In genomic region chr1:181511307-181511706, GRCm38 (mm10) we compare ENCODE assay signal across 13 mouse cellular contexts. TPM values are rescaled to one million over a fixed set of nuclear protein-coding genes. Genes with fewer than 3 reads are reported as not detected.
DNase-seq lines count a peak whose midpoint lies in the region; ATAC-seq and TF ChIP-seq lines count a peak whose summit lies in the region.
"Had no signal": no experiment of that assay in that cellular context is flagged by ENCODE, and none has a peak within 500 bp of the region (broad histone marks: within the 10 kb centered on the region; RNA-seq: fewer than 3 reads in every experiment).

Gene Ccdc121, minus strand, starts transcription at chr1:181511451.

- peak; percentile 7; the same call in 1 of the 2 replicates for TF ChIP-seq CTCF in gastrocnemius, adult 2 months (IDR thresholded peaks at IDR 0.05)

- no peaks in the 10 kb centered on the region for H3K36me3 ChIP-seq in heart, embryonic 16.5 days (ENCODE audit: control insufficient read depth, insufficient read depth)
- H3K36me3 ChIP-seq: embryonic facial prominence, embryonic 12.5 days; limb, embryonic 15.5 days had no signal

- ATAC-seq in heart, embryonic 16.5 days (replicated peaks; ENCODE audit: extremely low read depth, insufficient read depth, low FRiP score), result no peak

- peak within 1 kb of the TSS; percentile 23 for H3K4me2 ChIP-seq in heart, embryonic 16.5 days (ENCODE audit: low read depth, low read length)
- H3K4me2 ChIP-seq: embryonic facial prominence, embryonic 12.5 days; limb, embryonic 15.5 days had no signal

- no peaks in the 10 kb centered on the region for H3K9me3 ChIP-seq in heart, embryonic 16.5 days (replicated peaks; ENCODE audit: control insufficient read depth, low read length)
- H3K9me3 ChIP-seq: embryonic facial prominence, embryonic 12.5 days; limb, embryonic 15.5 days had no signal

- no peaks in the 10 kb centered on the region for H3K4me1 ChIP-seq in heart, embryonic 16.5 days (ENCODE audit: control insufficient read depth, insufficient read depth, low read length)
- H3K4me1 ChIP-seq: embryonic facial prominence, embryonic 12.5 days had no signal

- no peaks in the 10 kb centered on the region for H3K27me3 ChIP-seq in heart, embryonic 16.5 days (ENCODE audit: control insufficient read depth, insufficient read depth, low read length)
- H3K27me3 ChIP-seq: embryonic facial prominence, embryonic 12.5 days; limb, embryonic 15.5 days had no signal

- H3K4me3 ChIP-seq in gastrocnemius, adult 2 months, result no peak within 1 kb of the TSS
- no peak within 1 kb of the TSS for H3K4me3 ChIP-seq in heart, embryonic 16.5 days (ENCODE audit: low read length)
- H3K4me3 ChIP-seq: embryonic facial prominence, embryonic 12.5 days; limb, embryonic 15.5 days had no signal

- H3K27ac ChIP-seq in gastrocnemius, adult 2 months, result no peak within 1 kb of the TSS
- H3K27ac ChIP-seq in heart, embryonic 16.5 days (ENCODE audit: low read length), result no peak within 1 kb of the TSS
- H3K27ac ChIP-seq: embryonic facial prominence, embryonic 12.5 days; limb, embryonic 15.5 days had no signal

- 43% methylated on average over 4 of the region's 4 CpGs for WGBS in heart, embryonic 16.5 days

- no peak within 1 kb of the TSS for H3K9ac ChIP-seq in heart, embryonic 16.5 days (ENCODE audit: low read length)
- H3K9ac ChIP-seq: embryonic facial prominence, embryonic 12.5 days; limb, embryonic 15.5 days had no signal

- intact Hi-C loops in gastrocnemius, adult 2 months (cut with DNase I), result no loop called here
- intact Hi-C loops in gastrocnemius, postnatal 36 days (cut with DNase I), result no loop called here

- DNase-seq in gastrocnemius, adult 2 months, result no peak
- DNase-seq in gastrocnemius, postnatal 36 days, result no peak
- peak; percentile 44 for DNase-seq in ovary, postnatal 36 days (ENCODE audit: low spot score)
- DNase-seq in ovary, postnatal 10 days (ENCODE audit: low spot score), result no peak
- DNase-seq in MN1 (ENCODE audit: low spot score), result no peak
- DNase-seq in spleen, adult 18-20 months, result no peak
- DNase-seq in B cell, adult 2 months, result no peak

RNA-seq across cellular contexts. Expression of gene Ccdc121, which starts in this region (rescaled TPM):
- not detected for total RNA-seq in gastrocnemius, adult 2 months (2021)
- not detected for total RNA-seq in gastrocnemius, postnatal 36 days (2021)
- polyA plus RNA-seq in heart, embryonic 16.5 days (2015; fragmentation: Nextera tagmentation; extraction: Ambion mirVana), result 0.16 and 0.25 TPM in 2 replicates
- total RNA-seq: hematopoietic stem cell, adult 5-6 weeks; MEL had no signal
- polyA plus RNA-seq: spleen, adult 2 months had no signal
